Mouse (Mus musculus) spleen, adult 2 months (tissue): Measurements from ENCODE around the gene Cacna1c. TPM values are rescaled to one million over a fixed set of nuclear protein-coding genes. Genes with fewer than 3 reads are reported as not detected.
"Not testable (repeated sequence)": the region's sequence is repeated elsewhere in the genome, so short reads cannot be mapped to it uniquely, and the experiment has no call there.

Experiments used
- DNase-seq, 2 experiments: peaks; one replicate each; pipeline versions ENCODE4 v3.0.0 to v3.0.0-alpha.2; 2012 to 2021; ENCODE audit warnings: low spot score in 2 of 2, low read depth in 1 of 2
- H3K27ac ChIP-seq: fragments of 200-500 bp; 2 replicates; pipeline ENCODE4 v1.5.1; 2012; ENCODE audit warnings: low read length, inconsistent platforms; ENCODE audit not compliant: insufficient read depth
- H3K27me3 ChIP-seq: fragments of 200-500 bp; 2 replicates; pipeline ENCODE4 v1.6.1; 2012; ENCODE audit warnings: mild to moderate bottlenecking, moderate library complexity, low read length, inconsistent platforms; ENCODE audit not compliant: control insufficient read depth, insufficient read depth
- H3K36me3 ChIP-seq: fragments of 200-500 bp; 2 replicates; pipeline ENCODE4 v1.6.1; 2012; ENCODE audit warnings: mild to moderate bottlenecking, low read length, inconsistent platforms; ENCODE audit not compliant: control insufficient read depth, insufficient read depth
- H3K4me1 ChIP-seq: fragments of 200-500 bp; 2 replicates; pipeline ENCODE4 v1.6.1; 2011; ENCODE audit warnings: inconsistent platforms; ENCODE audit not compliant: control insufficient read depth, insufficient read depth, insufficient read length
- H3K4me3 ChIP-seq: fragments of 200-500 bp; 2 replicates; pipeline ENCODE4 v1.5.1; 2011; ENCODE audit warnings: mild to moderate bottlenecking, inconsistent platforms; ENCODE audit not compliant: insufficient read depth, insufficient read length; ENCODE audit errors: extremely low read depth
- CTCF ChIP-seq: fragments of 200-500 bp; IDR thresholded peaks from 2 replicates; pipeline ENCODE4 v1.5.1; 2011; ENCODE audit warnings: mild to moderate bottlenecking, inconsistent platforms; ENCODE audit not compliant: insufficient read depth, insufficient read length, insufficient replicate concordance; ENCODE audit errors: extremely low read depth
- POLR2A ChIP-seq: fragments of 200-500 bp; IDR thresholded peaks from 2 replicates; pipeline ENCODE4 v1.6.1; 2011; ENCODE audit warnings: low read depth, low read length, inconsistent platforms
- WGBS: fragments of 180-500 bp; shearing (Covaris S2); methylation state at CpG from one replicate; pipeline ENCODE4 v1.1.7; 2018; 5-methylcytosine and 5-hydroxymethylcytosine counted together
- polyA plus RNA-seq: library from polyadenylated mRNA; depleted of rRNA; stranded (reverse); fragments of >200 nt; gene quantifications from 2 replicates; pipeline ENCODE4 v1.2.3, GENCODE M21; 2012

The Cacna1c gene
- polyA plus RNA-seq, 1 experiment = 1.1 TPM

- no peaks in the 10 kb centered on the region for H3K4me1 ChIP-seq
- WGBS = 57% methylated on average over 10 of the region's 10 CpGs
- no peak for TF ChIP-seq POLR2A
- TF ChIP-seq CTCF = peak; percentile 75; the same call in 1 of the 2 replicates
- peak in 1 of 2 experiments; percentile 27 for DNase-seq
- H3K4me3 ChIP-seq = no peak overlapping the region
- no peak overlapping the region for H3K27ac ChIP-seq
- H3K36me3 ChIP-seq = peaks cover 14% of the 10 kb centered on the region
- H3K27me3 ChIP-seq = no peaks in the 10 kb centered on the region
Measured at GRCm38 (mm10) chr6:119220297-119220696, 24.1 kb upstream of the Cacna1c start.

- DNase-seq = no peak
- Histone ChIP-seq H3K36me3 (peaks cover 22% of the 10 kb centered on the region), H3K4me1 (no peaks in the 10 kb centered on the region), H3K27ac (no peak overlapping the region), H3K27me3 (no peaks in the 10 kb centered on the region), H3K4me3 (no peak overlapping the region)
- TF ChIP-seq CTCF (no peak), POLR2A (no peak)
- WGBS = 93% methylated on average over 15 of the region's 15 CpGs
Measured at GRCm38 (mm10) chr6:119219237-119219870, 23.1 kb upstream of the Cacna1c start.

GRCm38 (mm10) chr6:119218591-119218990 lies 22.4 kb upstream of the Cacna1c start:
- no peak overlapping the region for H3K4me3 ChIP-seq
- DNase-seq = no peak
- TF ChIP-seq POLR2A = no peak
- no peak for TF ChIP-seq CTCF

GRCm38 (mm10) chr6:119217661-119218060 lies 21.4 kb upstream of the Cacna1c start:
- no peak for TF ChIP-seq CTCF
- no peak for TF ChIP-seq POLR2A
- H3K4me1 ChIP-seq = no peaks in the 10 kb centered on the region
- 72% methylated on average over 4 of the region's 4 CpGs for WGBS
- DNase-seq = no peak
- H3K4me3 ChIP-seq = no peak overlapping the region
- peaks cover 29% of the 10 kb centered on the region for H3K36me3 ChIP-seq
- no peaks in the 10 kb centered on the region for H3K27me3 ChIP-seq
- H3K27ac ChIP-seq = no peak overlapping the region

More at GRCm38 (mm10) chr6:119218591-119218990, 22.4 kb upstream of the Cacna1c start:
- H3K27ac ChIP-seq = no peak overlapping the region
- peaks cover 27% of the 10 kb centered on the region for H3K36me3 ChIP-seq
- no peaks in the 10 kb centered on the region for H3K27me3 ChIP-seq
- no peaks in the 10 kb centered on the region for H3K4me1 ChIP-seq
- 93% methylated on average over 5 of the region's 5 CpGs for WGBS

GRCm38 (mm10) chr6:119215040-119215613 lies 18.9 kb upstream of the Cacna1c start:
- whole genome bisulfite sequencing = 95% methylated on average over 10 of the region's 10 CpGs
- no peak overlapping the region for H3K4me3 ChIP-seq
- TF ChIP-seq CTCF (no peak), POLR2A (no peak)
- no peaks in the 10 kb centered on the region for H3K27me3 ChIP-seq
- no peak for DNase-seq
- peaks cover 29% of the 10 kb centered on the region for H3K36me3 ChIP-seq
- no peaks in the 10 kb centered on the region for H3K4me1 ChIP-seq
- no peak overlapping the region for H3K27ac ChIP-seq

- Histone ChIP-seq H3K4me1 (no peaks in the 10 kb centered on the region), H3K27ac (no peak overlapping the region), H3K36me3 (peaks cover 27% of the 10 kb centered on the region), H3K27me3 (no peaks in the 10 kb centered on the region), H3K4me3 (no peak overlapping the region)
- no peak for TF ChIP-seq POLR2A
- WGBS = 79% methylated on average over 6 of the region's 6 CpGs
- no peak for DNase-seq
Measured at GRCm38 (mm10) chr6:119214190-119214589, 18.0 kb upstream of the Cacna1c start.

- 85% methylated on average over 5 of the region's 5 CpGs for WGBS
- Histone ChIP-seq H3K27me3 (no peaks in the 10 kb centered on the region), H3K36me3 (peaks cover 26% of the 10 kb centered on the region), H3K27ac (no peak overlapping the region), H3K4me1 (no peaks in the 10 kb centered on the region), H3K4me3 (no peak overlapping the region)
- no peak for DNase-seq
- TF ChIP-seq CTCF (no peak), POLR2A (no peak)
Measured at GRCm38 (mm10) chr6:119213375-119213774, 17.2 kb upstream of the Cacna1c start.

- H3K27ac ChIP-seq, H3K4me1 ChIP-seq, H3K4me3 ChIP-seq, DNase-seq, H3K27me3 ChIP-seq: not testable (repeated sequence)
- peaks cover 14% of the 10 kb centered on the region for H3K36me3 ChIP-seq
- 89% methylated on average over 7 of the region's 7 CpGs for WGBS
Measured at GRCm38 (mm10) chr6:119206006-119206405, 9.8 kb upstream of the Cacna1c start.
